Mouse (Mus musculus) forebrain, embryonic 12.5 days (tissue): ENCODE results near the gene Gm20929. TPM values are rescaled to one million over a fixed set of nuclear protein-coding genes. Genes with fewer than 3 reads are reported as not detected.
"Not testable (repeated sequence)": the region's sequence is repeated elsewhere in the genome, so short reads cannot be mapped to it uniquely, and the experiment has no call there.

Experiments used
- ATAC-seq: fragments of 200-750 bp; cut with Nextera tagmentation; 2 replicates; pipeline ENCODE4 v1.8.0; 2017; ENCODE audit warnings: moderate TSS enrichment; ENCODE audit not compliant: low FRiP score
- H3K27ac ChIP-seq: fragments of 300-500 bp; sonication (generic); 2 replicates; pipeline ENCODE4 v1.5.1; 2016; ENCODE audit warnings: mild to moderate bottlenecking
- H3K27me3 ChIP-seq: fragments of 300-500 bp; sonication (generic); 2 replicates; pipeline ENCODE4 v1.6.1; 2016; ENCODE audit warnings: mild to moderate bottlenecking
- H3K36me3 ChIP-seq: fragments of 300-500 bp; sonication (generic); replicated peaks from 2 replicates; pipeline ENCODE4 v1.6.1; 2016; ENCODE audit warnings: mild to moderate bottlenecking
- H3K4me1 ChIP-seq: fragments of 300-500 bp; sonication (generic); 2 replicates; pipeline ENCODE4 v1.6.1; 2016
- H3K4me2 ChIP-seq: fragments of 300-500 bp; sonication (generic); 2 replicates; pipeline ENCODE4 v1.6.1; 2016; ENCODE audit warnings: mild to moderate bottlenecking, moderate library complexity
- H3K4me3 ChIP-seq: fragments of 300-500 bp; sonication (generic); replicated peaks from 2 replicates; pipeline ENCODE4 v1.5.1; 2016; ENCODE audit warnings: mild to moderate bottlenecking
- H3K9ac ChIP-seq: fragments of 300-500 bp; sonication (generic); 2 replicates; pipeline ENCODE4 v1.6.1; 2016; ENCODE audit warnings: mild to moderate bottlenecking
- H3K9me3 ChIP-seq: fragments of 300-500 bp; sonication (generic); 2 replicates; pipeline ENCODE4 v1.6.1; 2016
- WGBS: fragments of 180-500 bp; shearing (Covaris S2); methylation state at CpG from one replicate; pipeline ENCODE4 v1.1.7; 2016; 5-methylcytosine and 5-hydroxymethylcytosine counted together
- polyA plus RNA-seq: library from polyadenylated mRNA; unstranded; fragments of >200 nt; fragmentation: Nextera tagmentation; extraction: Ambion mirVana; gene quantifications from 2 replicates; pipeline ENCODE4 v1.2.1, GENCODE M21; 2016

The Gm20929 gene
- polyA plus RNA-seq: not detected in 2 replicates

DNA sequence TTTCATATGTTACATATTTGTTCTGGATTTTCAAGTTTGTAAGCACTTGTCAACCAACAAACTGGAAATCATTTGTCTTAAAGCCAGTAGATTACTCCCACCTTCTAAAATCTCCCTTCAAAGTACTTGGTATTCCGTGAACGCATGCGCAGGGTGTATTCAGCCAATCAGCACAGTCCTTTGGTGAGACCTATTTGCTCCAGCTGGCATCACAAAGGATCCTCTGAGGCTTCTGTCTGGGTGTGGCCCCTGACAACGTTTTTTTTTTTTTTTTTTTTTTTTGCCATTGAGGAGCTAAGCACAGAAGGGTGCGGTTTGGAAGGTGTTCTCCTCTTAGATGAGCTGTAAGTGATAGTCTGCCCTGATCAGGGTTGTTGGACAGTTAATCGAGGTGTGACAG, at the start of gene Gm20929:
Gm20929 (plus strand) TSS at position 301 of the 400 bp plus-strand sequence.
- not testable (repeated sequence) for H3K9ac ChIP-seq, H3K4me2 ChIP-seq, H3K27ac ChIP-seq, H3K36me3 ChIP-seq, H3K27me3 ChIP-seq, H3K9me3 ChIP-seq, H3K4me3 ChIP-seq, H3K4me1 ChIP-seq, ATAC-seq
- WGBS: no CpG with 5 or more reads among the region's 6 CpGs
